Mouse (Mus musculus) CH12.LX (cell line): ENCODE measurements around the gene Frrs1. TPM values are rescaled to one million over a fixed set of nuclear protein-coding genes. Genes with fewer than 3 reads are reported as not detected.

Source experiments
- DNase-seq: peaks from one replicate; pipeline ENCODE4 v3.0.0-alpha.2; 2013; ENCODE audit errors: extremely low read depth
- H3K27ac ChIP-seq: 2 replicates; pipeline ENCODE4 v1.5.1; 2012; ENCODE audit warnings: low read depth, mild to moderate bottlenecking, control low read depth, moderate library complexity; ENCODE audit not compliant: insufficient read depth
- H3K27me3 ChIP-seq: replicated peaks from 2 replicates; pipeline ENCODE3; 2012; ENCODE audit warnings: inconsistent platforms
- H3K36me3 ChIP-seq, 2 experiments: replicated peaks in 1 of 2; 2 replicates each; pipeline versions ENCODE3 to v1.6.1; 2012; ENCODE audit warnings: inconsistent platforms in 1 of 2, low read length in 1 of 2, mild to moderate bottlenecking in 1 of 2, mixed read lengths in 1 of 2, moderate library complexity in 1 of 2; ENCODE audit not compliant: control insufficient read depth in 1 of 2, insufficient read depth in 1 of 2
- H3K4me1 ChIP-seq, 2 experiments: 2 replicates each; pipeline ENCODE4 v1.6.1; 2012; ENCODE audit warnings: inconsistent platforms in 1 of 2, moderate library complexity in 1 of 2; ENCODE audit not compliant: insufficient read depth in 2 of 2, control insufficient read depth in 1 of 2
- H3K4me2 ChIP-seq: 2 replicates; pipeline ENCODE4 v1.6.1; 2012; ENCODE audit warnings: low read depth, mild to moderate bottlenecking, control low read depth; ENCODE audit not compliant: poor library complexity, insufficient read depth, severe bottlenecking
- H3K4me3 ChIP-seq, 3 experiments: fragments of 150-350 bp in 1 of 3; sonication (generic) in 1 of 3; replicated peaks in 1 of 3; 2 replicates each; pipeline versions ENCODE3 to v1.5.1; 2011 to 2012; ENCODE audit warnings: low read depth in 2 of 3, low read length in 2 of 3, mild to moderate bottlenecking in 2 of 3, moderate library complexity in 2 of 3, control low read depth in 1 of 3, improper control_type of control experiment in 1 of 3, inconsistent platforms in 1 of 3, mixed read lengths in 1 of 3; ENCODE audit not compliant: poor library complexity in 1 of 3
- H3K79me2 ChIP-seq: replicated peaks from 2 replicates; pipeline ENCODE4 v1.6.1; 2012; ENCODE audit warnings: mild to moderate bottlenecking, moderate library complexity; ENCODE audit not compliant: control insufficient read depth, poor library complexity, insufficient read depth, severe bottlenecking; ENCODE audit errors: extremely low read depth
- H3K9ac ChIP-seq: 2 replicates; pipeline ENCODE4 v1.6.1; 2012; ENCODE audit warnings: low read depth, mild to moderate bottlenecking, control low read depth, moderate library complexity; ENCODE audit not compliant: insufficient read depth
- H3K9me3 ChIP-seq: replicated peaks from 2 replicates; pipeline ENCODE3; 2012; ENCODE audit warnings: low read length, inconsistent platforms, mixed read lengths
- CHD1 ChIP-seq: IDR thresholded peaks from 2 replicates; pipeline ENCODE4 v1.6.1; 2012; ENCODE audit warnings: low read depth, low read length, improper control_type of control experiment, inconsistent platforms
- CTCF ChIP-seq, 2 experiments: IDR thresholded peaks in 1 of 2; conservative IDR thresholded peaks in 1 of 2; 2 replicates each; pipeline ENCODE4 v1.5.1; 2011 to 2012; ENCODE audit warnings: low read depth in 2 of 2, low read length in 2 of 2, improper control_type of control experiment in 1 of 2, inconsistent platforms in 1 of 2, mild to moderate bottlenecking in 1 of 2, moderate library complexity in 1 of 2
- E2F4 ChIP-seq: IDR thresholded peaks from 2 replicates; pipeline ENCODE4 v1.6.1; 2011; ENCODE audit warnings: low read depth, low read length, improper control_type of control experiment; ENCODE audit not compliant: insufficient replicate concordance
- ETS1 ChIP-seq: conservative IDR thresholded peaks from 2 replicates; pipeline ENCODE4 v1.6.1; 2012; ENCODE audit warnings: low read depth, mild to moderate bottlenecking, inconsistent platforms, low read length, improper control_type of control experiment, moderate library complexity
- GABPA ChIP-seq: IDR thresholded peaks from 2 replicates; pipeline ENCODE4 v1.6.1; 2012; ENCODE audit warnings: low read depth, low read length, improper control_type of control experiment, inconsistent platforms; ENCODE audit not compliant: insufficient replicate concordance
- IRF4 ChIP-seq: IDR thresholded peaks from 2 replicates; pipeline ENCODE4 v1.6.1; 2014; ENCODE audit warnings: low read depth, mild to moderate bottlenecking, inconsistent platforms, low read length, improper control_type of control experiment
- MAZ ChIP-seq: IDR thresholded peaks from 2 replicates; pipeline ENCODE4 v1.6.1; 2012; ENCODE audit warnings: low read depth, mild to moderate bottlenecking, inconsistent platforms, low read length, improper control_type of control experiment, moderate library complexity
- MYC ChIP-seq: IDR thresholded peaks from 2 replicates; pipeline ENCODE4 v1.6.1; 2011; ENCODE audit warnings: low read depth, mild to moderate bottlenecking, improper control_type of control experiment, low read length
- PAX5 ChIP-seq: IDR thresholded peaks from 2 replicates; pipeline ENCODE4 v1.6.1; 2012; ENCODE audit warnings: low read length, inconsistent platforms, mixed read lengths
- POLR2A ChIP-seq: IDR thresholded peaks from 2 replicates; pipeline ENCODE4 v1.6.1; 2011; ENCODE audit warnings: low read depth, mild to moderate bottlenecking, improper control_type of control experiment, low read length
- RAD21 ChIP-seq: IDR thresholded peaks from 2 replicates; pipeline ENCODE4 v1.6.1; 2011; ENCODE audit warnings: low read depth, mild to moderate bottlenecking, low read length, improper control_type of control experiment, moderate library complexity
- SIN3A ChIP-seq: IDR thresholded peaks from 2 replicates; pipeline ENCODE4 v1.6.1; 2012; ENCODE audit warnings: low read length, improper control_type of control experiment, inconsistent platforms
- TCF12 ChIP-seq: IDR thresholded peaks from 2 replicates; pipeline ENCODE4 v1.6.1; 2014; ENCODE audit warnings: low read depth, mild to moderate bottlenecking, inconsistent platforms, low read length, improper control_type of control experiment
- ZC3H11A ChIP-seq: IDR thresholded peaks from 2 replicates; pipeline ENCODE4 v1.6.1; 2012; ENCODE audit warnings: low read depth, mild to moderate bottlenecking, inconsistent platforms, low read length, improper control_type of control experiment
- ZKSCAN1 ChIP-seq: IDR thresholded peaks from 2 replicates; pipeline ENCODE4 v1.6.1; 2012; ENCODE audit warnings: low read depth, inconsistent platforms, low read length, improper control_type of control experiment, borderline replicate concordance
- ZNF384 ChIP-seq: IDR thresholded peaks from 2 replicates; pipeline ENCODE4 v1.6.1; 2012; ENCODE audit warnings: low read depth, low read length, improper control_type of control experiment, inconsistent platforms
- dilution Hi-C: fragments of 300-500 bp; cut with MboI; formaldehyde crosslinking; loops from 2 replicates; pipeline ENCODE4 v1.14.3; 2020; ENCODE audit warnings: low sequenced_read_pairs; ENCODE audit not compliant: extremely low pct_unique_long_range_greater_than_20kb, extremely low pct_ligation_motif_present
- in situ Hi-C: fragments of 300-500 bp; cut with MboI; formaldehyde crosslinking; loops from 3 replicates; pipeline ENCODE4 v1.14.3; 2019; ENCODE audit warnings: low sequenced_read_pairs, low pct_ligation_motif_present, low pct_unique_long_range_greater_than_20kb, mixed read lengths
- polyA plus RNA-seq: library from polyadenylated mRNA; unstranded; fragments of >175 nt; gene quantifications from 2 replicates; pipeline ENCODE4 v1.2.1, GENCODE M21; 2012; ENCODE audit warnings: low read depth; ENCODE audit not compliant: insufficient read length
- total RNA-seq, 2 experiments: library from RNA; depleted of rRNA; stranded (reverse); fragments of 300-350 nt in 1 of 2; fragments of >200 nt in 1 of 2; gene quantifications; 2 replicates each; pipeline ENCODE4 v1.2.3; 2012 to 2014

Frrs1 gene
- total and polyA plus RNA-seq, 3 experiments, result 11.0 to 34.9 (median 16.5) TPM

GRCm38 (mm10) chr3:116862621-116863020 is 3.4 kb downstream of the Frrs1 start:
- Histone ChIP-seq H3K4me1 (peaks cover 8 to 42% of the 10 kb centered on the region in 2 experiments), H3K27ac (no peak overlapping the region), H3K36me3 (peaks cover 3 to 15% of the 10 kb centered on the region in 2 experiments), H3K9ac (0 out of 2 replicates have a peak overlapping the region, but pooled peaks have one; percentile 26), H3K4me3 (peak overlapping the region in 2 of 3 experiments; percentile 43 to 86), H3K9me3 (no peaks in the 10 kb centered on the region), H3K27me3 (no peaks in the 10 kb centered on the region), H3K79me2 (no peaks in the 10 kb centered on the region), H3K4me2 (peak overlapping the region; percentile 22; the same call in 1 of the 2 replicates)
- DNase-seq, result no peak
- dilution Hi-C loops (no loop called here), in situ Hi-C loops (no loop called here)
- TF ChIP-seq CHD1 (no peak), ZNF384 (peak; percentile 56; the same call in 1 of the 2 replicates)

GRCm38 (mm10) chr3:116864421-116864820 is 5.2 kb downstream of the Frrs1 start:
- H3K36me3 ChIP-seq, result peaks cover 3 to 26% of the 10 kb centered on the region in 2 experiments
- no peak for TF ChIP-seq E2F4
- no peak for TF ChIP-seq MAZ
- TF ChIP-seq, all 38 proteins: peak for 0
- H3K79me2 ChIP-seq, result no peaks in the 10 kb centered on the region
- no peak for DNase-seq
- H3K9me3 ChIP-seq, result no peaks in the 10 kb centered on the region
- no peaks in the 10 kb centered on the region for H3K27me3 ChIP-seq
- in situ Hi-C loops (no loop called here), dilution Hi-C loops (no loop called here)
- no peak overlapping the region for H3K4me3 ChIP-seq
- no peak overlapping the region for H3K27ac ChIP-seq
- H3K9ac ChIP-seq, result no peak overlapping the region
- H3K4me1 ChIP-seq, result peaks cover 8 to 38% of the 10 kb centered on the region in 2 experiments
- no peak overlapping the region for H3K4me2 ChIP-seq

- Histone ChIP-seq H3K4me2 (no peak overlapping the region), H3K4me3 (no peak overlapping the region), H3K79me2 (no peaks in the 10 kb centered on the region), H3K27me3 (no peaks in the 10 kb centered on the region), H3K9me3 (no peaks in the 10 kb centered on the region), H3K27ac (no peak overlapping the region), H3K9ac (no peak overlapping the region), H3K4me1 (peaks cover 6 to 38% of the 10 kb centered on the region in 2 experiments), H3K36me3 (peaks cover 3 to 32% of the 10 kb centered on the region in 2 experiments)
- dilution Hi-C loops (no loop called here), in situ Hi-C loops (no loop called here)
- no peak for TF ChIP-seq MYC
- no peak for TF ChIP-seq CTCF (conservative IDR thresholded peaks at IDR 0.05 in 1 of 2, IDR thresholded peaks at IDR 0.05 in 1 of 2; ENCODE audit: low read depth in 2 of 2, low read length in 2 of 2)
- no peak for TF ChIP-seq PAX5
- TF ChIP-seq E2F4, result no peak
- TF ChIP-seq ETS1, result no peak
- TF ChIP-seq GABPA, result no peak
- no peak for TF ChIP-seq ZC3H11A
- TF ChIP-seq CHD1, result no peak
- no peak for TF ChIP-seq POLR2A
- no peak for TF ChIP-seq ZKSCAN1
- TF ChIP-seq TCF12, result no peak
- TF ChIP-seq SIN3A, result no peak
- no peak for TF ChIP-seq IRF4
- no peak for TF ChIP-seq RAD21
- DNase-seq, result peak; percentile 48
Observed at GRCm38 (mm10) chr3:116865199-116865636, 6.0 kb downstream of the Frrs1 start.
